Mouse (Mus musculus) thymus, postnatal 0 days (tissue): Measurements from ENCODE around the gene Ogt. TPM values are rescaled to one million over a fixed set of nuclear protein-coding genes. Genes with fewer than 3 reads are reported as not detected.

Experiments
- polyA plus RNA-seq: library from polyadenylated mRNA; unstranded; fragments of >200 nt; fragmentation: Nextera tagmentation; extraction: Ambion mirVana; gene quantifications from 2 replicates; pipeline ENCODE4 v1.2.1, GENCODE M21; 2015

Gene Ogt
- polyA plus RNA-seq, 1 experiment from 2014 or later: 142 TPM

Other genes starting within 250 kb of the Ogt start
- gene Zmym3, start 219.2 kb upstream of the Ogt start, polyA plus RNA-seq: 23.9 and 26.8 TPM in 2 replicates
- gene Nono, start 210.7 kb upstream of the Ogt start, polyA plus RNA-seq: 313 and 367 TPM in 2 replicates
- 1.1 and 1.2 TPM in 2 replicates for gene Itgb1bp2, start 191.0 kb upstream of the Ogt start, polyA plus RNA-seq
- gene Taf1, start 107.3 kb upstream of the Ogt start, polyA plus RNA-seq: 7.2 and 8.8 TPM in 2 replicates
- 2.5 and 2.9 TPM in 2 replicates for gene Cxcr3, start 94.2 kb downstream of the Ogt start, polyA plus RNA-seq
- gene Gm4779, start 154.4 kb downstream of the Ogt start, polyA plus RNA-seq: 0.38 and 1.2 TPM in 2 replicates
- 0.82 and 1.5 TPM in 2 replicates for gene 8030474K03Rik, start 154.6 kb downstream of the Ogt start, polyA plus RNA-seq
- gene Nhsl2, start 209.3 kb downstream of the Ogt start, polyA plus RNA-seq: 0.59 and 0.62 TPM in 2 replicates